Mouse (Mus musculus) activated CD4-positive, CD25-positive, alpha-beta regulatory T cell, adult 4 months (primary cell): Measurements from ENCODE around the gene Stkld1. TPM values are rescaled to one million over a fixed set of nuclear protein-coding genes. Genes with fewer than 3 reads are reported as not detected.

ENCODE experiments used
- ATAC-seq: one replicate; pipeline ENCODE4 v1.8.0; 2017
- polyA plus RNA-seq, 2 experiments: library from polyadenylated mRNA; unstranded; fragments of 100-300 nt; shearing (Covaris generic); gene quantifications; one replicate each; pipeline ENCODE4 v1.2.1; 2017

Gene Stkld1
- polyA plus RNA-seq, 2 experiments from 2014 or later = 0.28 to 0.50 TPM

GRCm38 (mm10) chr2:26915927-26916728 is 17.7 kb upstream of the Stkld1 start, which contains the start of the genes Surf2 and Surf1:
Gene Surf2 (plus strand): TSS chr2:26916367.
Gene Surf1 (minus strand): TSS chr2:26916530.
- peak; percentile 84 for ATAC-seq

DNA sequence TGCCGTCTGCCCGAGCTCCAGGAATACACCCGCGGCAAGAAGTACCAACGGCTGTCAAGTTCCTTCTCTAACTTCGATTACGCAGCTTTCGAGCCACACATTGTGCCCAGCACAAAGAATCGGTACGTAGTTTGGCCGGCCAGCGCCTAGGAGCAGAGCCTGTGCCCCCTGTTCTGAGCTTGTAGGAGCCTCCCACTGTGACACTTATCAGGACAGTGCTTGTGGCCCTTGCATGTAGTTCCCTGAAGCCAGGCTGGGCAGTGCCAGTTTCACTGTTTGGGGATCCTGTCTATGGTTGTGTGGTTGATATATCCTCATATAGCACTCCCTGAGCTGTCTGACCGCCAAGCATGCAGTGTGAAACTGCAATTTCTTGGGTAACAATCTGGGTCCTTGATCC is 17.1 kb upstream of the Stkld1 start:
- ATAC-seq = no peak

GRCm38 (mm10) chr2:26919684-26920083 is 14.2 kb upstream of the Stkld1 start:
- ATAC-seq = no peak

DNA sequence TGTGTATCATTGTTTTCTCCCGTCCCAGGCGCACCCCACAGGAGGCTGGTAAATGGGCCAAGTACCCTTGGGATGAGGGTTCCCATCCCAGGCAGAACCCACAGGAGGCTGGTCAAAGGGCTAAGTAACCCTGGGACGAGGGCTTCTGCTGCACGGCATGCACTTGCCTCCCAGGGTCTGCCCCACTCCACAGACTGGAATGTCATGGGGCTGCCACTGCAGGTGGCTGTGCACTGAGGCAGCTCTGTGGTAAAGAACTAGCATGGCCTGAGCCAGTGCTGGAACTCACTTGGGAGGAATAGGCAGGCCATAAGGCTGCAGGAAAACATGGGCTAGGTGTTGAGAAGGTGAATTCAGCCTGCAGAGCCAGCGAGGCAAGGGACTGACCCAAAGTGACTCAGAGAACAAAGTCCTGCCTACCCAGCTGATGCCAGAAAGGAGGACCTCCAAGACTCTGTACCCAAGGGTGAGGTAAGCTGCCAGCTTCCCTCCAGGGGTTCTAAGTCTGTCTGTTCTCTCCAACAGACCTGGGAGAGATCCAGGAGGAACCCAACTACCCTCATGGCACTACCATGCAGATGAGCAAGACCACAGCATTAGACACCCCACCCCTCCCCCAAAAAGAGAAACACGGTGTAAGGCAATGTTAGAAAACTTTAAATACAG is 13.5 kb upstream of the Stkld1 start:
- ATAC-seq = no peak

DNA sequence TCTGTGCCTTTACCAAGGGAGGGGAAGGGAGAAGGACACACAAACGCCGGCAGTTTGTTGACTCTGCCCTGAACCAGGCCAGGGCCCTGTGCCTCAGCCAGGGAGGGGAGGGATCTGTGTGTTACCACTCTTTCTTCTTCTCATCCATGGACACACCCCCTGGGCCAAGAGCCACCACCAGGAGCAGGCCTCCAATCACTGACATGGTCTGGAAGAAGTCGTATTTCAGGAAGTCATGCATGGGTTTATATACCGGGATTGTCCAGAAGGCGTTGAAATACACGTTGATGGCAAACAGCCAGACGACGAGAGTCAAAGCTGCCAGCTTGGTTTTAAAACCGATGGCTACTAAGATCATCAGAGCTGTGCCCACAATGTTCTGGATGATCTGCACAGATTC is 12.1 kb upstream of the Stkld1 start:
- no peak for ATAC-seq

GRCm38 (mm10) chr2:26927745-26928476 is 5.9 kb upstream of the Stkld1 start:
- ATAC-seq = no peak

- ATAC-seq = peak; percentile 33
These were observed 3.5 kb upstream of the Stkld1 start for GRCm38 (mm10) chr2:26930390-26930789.

GRCm38 (mm10) chr2:26932473-26933303 is 1.2 kb upstream of the Stkld1 start:
- no peak for ATAC-seq

DNA sequence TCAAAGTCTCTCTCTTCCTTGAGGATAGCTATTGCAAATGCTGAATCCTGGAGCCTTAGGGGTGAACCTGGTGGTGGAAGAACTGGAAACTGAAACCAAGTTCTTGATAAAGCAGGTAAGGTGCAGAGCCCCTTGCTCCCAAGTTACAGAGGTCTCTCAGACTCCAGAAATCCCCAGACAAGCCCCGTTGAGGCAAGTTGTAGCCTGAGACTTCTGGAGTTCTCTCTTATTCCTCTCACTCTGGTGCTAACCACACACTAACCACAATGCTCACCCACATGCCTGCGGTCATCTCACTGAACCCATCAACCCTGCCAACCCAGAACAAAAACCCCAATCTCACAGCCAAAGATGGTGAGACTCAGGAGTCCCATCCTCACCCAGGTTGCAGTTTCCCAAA is 1.4 kb downstream of the Stkld1 start:
- no peak for ATAC-seq

DNA sequence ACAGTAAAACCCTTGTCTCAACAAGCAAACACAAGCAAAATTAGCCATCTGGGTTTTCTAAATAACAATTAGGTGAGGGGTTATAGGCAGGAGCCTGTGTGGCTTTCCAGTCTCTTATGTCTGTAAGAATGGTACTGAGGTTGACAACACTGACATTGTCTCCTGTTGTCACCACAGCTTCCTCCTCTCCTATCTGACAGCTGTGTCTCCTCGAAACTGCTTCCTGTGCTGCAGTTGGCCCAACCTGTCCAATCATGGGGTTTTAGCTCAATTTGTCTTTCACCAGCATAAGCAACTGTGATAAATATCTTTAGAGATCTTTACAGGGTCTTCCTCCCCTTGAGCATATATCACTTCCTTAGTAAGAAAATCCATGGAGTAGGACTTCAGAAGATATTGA is 2.6 kb downstream of the Stkld1 start:
- ATAC-seq = peak; percentile 36

DNA sequence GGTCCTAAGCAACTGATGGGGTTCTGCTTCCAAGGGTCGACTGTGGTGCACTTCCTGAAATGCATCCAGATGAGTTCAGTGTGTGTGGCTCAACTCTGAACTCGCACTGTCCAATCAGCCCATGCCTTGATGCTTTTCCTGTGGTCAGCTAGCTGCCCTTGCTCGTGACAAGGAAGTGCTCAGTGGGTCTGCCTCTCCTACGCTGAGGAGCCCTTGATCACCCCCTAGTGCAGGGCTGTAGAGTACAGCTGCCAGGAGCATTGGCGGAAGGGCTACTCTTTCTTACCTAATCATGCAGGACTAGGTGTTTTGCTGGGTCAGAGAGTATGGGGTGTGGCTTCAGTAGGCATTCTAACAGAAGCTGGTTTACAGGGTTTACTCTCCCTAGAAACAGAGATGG is 7.7 kb downstream of the Stkld1 start:
- no peak for ATAC-seq

GRCm38 (mm10) chr2:26943253-26943652 is 9.4 kb downstream of the Stkld1 start:
- no peak for ATAC-seq

GRCm38 (mm10) chr2:26950411-26950810 is 16.6 kb downstream of the Stkld1 start:
- ATAC-seq = no peak

- ATAC-seq = no peak
These were observed 17.6 kb downstream of the Stkld1 start for GRCm38 (mm10) chr2:26951346-26951905.

DNA sequence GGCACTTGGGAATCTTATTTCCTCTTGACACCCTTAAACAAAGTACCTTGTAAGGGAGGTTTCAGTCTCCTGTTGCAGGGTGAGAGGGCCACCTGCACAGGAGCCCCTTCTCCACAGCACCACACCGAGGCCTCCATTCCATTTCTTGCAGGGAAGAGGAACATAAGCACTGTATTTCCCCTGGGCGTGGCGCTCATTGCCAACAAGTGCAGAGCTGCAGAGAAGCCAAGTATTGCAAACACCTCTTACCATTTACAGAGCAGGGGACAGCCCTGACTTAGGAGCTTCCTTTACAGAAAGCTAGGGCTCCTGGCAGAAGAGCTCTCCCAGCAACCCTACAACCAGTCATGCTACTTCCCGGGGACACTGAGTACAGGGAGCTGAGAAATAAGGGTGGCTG is 18.3 kb downstream of the Stkld1 start:
- ATAC-seq = no peak

DNA sequence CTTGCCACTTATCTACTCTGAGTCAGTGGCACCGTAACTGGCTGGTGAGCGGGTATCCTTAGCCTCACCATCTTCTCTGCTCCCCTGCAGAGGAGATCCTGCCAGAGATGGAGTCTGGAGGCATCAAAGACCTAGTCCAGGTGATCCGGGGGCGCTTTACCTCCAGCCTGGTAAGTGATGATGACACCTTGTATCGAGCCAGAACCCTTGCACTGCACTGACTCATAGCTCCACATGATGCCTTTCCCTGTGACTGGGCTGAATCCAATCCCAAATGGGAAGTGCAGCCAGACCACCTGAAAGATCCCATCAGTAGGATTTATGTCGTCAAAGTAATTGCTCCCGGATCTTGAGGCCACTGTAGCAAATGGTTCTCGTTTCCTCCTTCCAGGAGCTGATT is 19.0 kb downstream of the Stkld1 start:
- no peak for ATAC-seq

GRCm38 (mm10) chr2:26954735-26955395 is 21.0 kb downstream of the Stkld1 start:
- no peak for ATAC-seq

DNA sequence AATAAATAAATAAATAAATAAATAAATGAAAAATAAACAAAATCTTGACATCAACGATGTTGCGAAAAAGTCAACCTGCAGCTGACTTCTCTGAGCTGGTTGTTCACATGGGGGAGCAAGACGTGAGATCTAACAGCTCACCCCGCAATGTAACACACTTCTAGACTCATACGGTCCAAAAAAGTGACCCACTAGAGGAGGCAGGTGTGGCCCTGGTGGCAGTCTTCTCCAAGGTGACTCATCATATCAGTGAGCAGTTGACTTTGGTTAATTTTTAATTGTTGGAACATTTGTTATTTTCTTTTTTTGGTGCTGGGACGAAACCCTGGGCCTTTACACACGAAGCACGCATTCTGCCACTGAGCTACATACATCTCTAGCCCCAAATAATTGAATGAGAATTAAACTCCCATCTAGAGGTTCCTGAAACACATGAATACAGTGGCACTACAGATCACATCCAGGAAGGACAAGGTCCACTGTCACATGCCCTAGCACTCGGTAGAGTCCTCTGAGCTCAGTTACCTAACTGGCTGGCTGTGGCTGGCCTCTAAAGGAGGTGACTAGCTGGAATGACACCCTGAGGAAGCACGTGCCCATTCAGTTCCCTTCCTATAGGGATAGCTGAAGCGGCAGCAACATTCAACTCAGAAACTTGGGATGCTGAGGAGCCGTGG is 23.1 kb downstream of the Stkld1 start:
- ATAC-seq = no peak

GRCm38 (mm10) chr2:26957488-26957859 is 23.6 kb downstream of the Stkld1 start:
- ATAC-seq = no peak

GRCm38 (mm10) chr2:26960756-26961155 is 26.9 kb downstream of the Stkld1 start:
- ATAC-seq = no peak
